Mouse (Mus musculus) lung, adult 10 weeks (tissue): ENCODE data around the gene Tox3. TPM values are rescaled to one million over a fixed set of nuclear protein-coding genes. Genes with fewer than 3 reads are reported as not detected.

ENCODE experiments used
- polyA plus RNA-seq: library from polyadenylated mRNA; stranded (reverse); fragments of 350-450 nt; fragmentation: Illumina TruSeq; extraction: RNeasy Lipid Tissue Mini Kit (QIAGEN cat#74804); gene quantifications from one replicate; pipeline ENCODE4 v1.2.3, GENCODE M21; 2014; ENCODE audit warnings: low read depth, low replicate concordance; ENCODE audit not compliant: insufficient read depth

The Tox3 gene
- 3.1 TPM for polyA plus RNA-seq

GRCm38 (mm10) chr8:90348178-90348925 is at the start of gene Tox3:
Tox3 (minus strand) TSS chr8:90348343.

